Mouse (Mus musculus) CH12.LX (cell line): ENCODE data around the gene Togaram1. TPM values are rescaled to one million over a fixed set of nuclear protein-coding genes. Genes with fewer than 3 reads are reported as not detected.

Experiments
- DNase-seq: peaks from one replicate; pipeline ENCODE4 v3.0.0-alpha.2; 2013; ENCODE audit errors: extremely low read depth
- H3K27ac ChIP-seq: 2 replicates; pipeline ENCODE4 v1.5.1; 2012; ENCODE audit warnings: low read depth, mild to moderate bottlenecking, control low read depth, moderate library complexity; ENCODE audit not compliant: insufficient read depth
- H3K27me3 ChIP-seq: replicated peaks from 2 replicates; pipeline ENCODE3; 2012; ENCODE audit warnings: inconsistent platforms
- H3K36me3 ChIP-seq, 2 experiments: replicated peaks in 1 of 2; 2 replicates each; pipeline versions ENCODE3 to v1.6.1; 2012; ENCODE audit warnings: inconsistent platforms in 1 of 2, low read length in 1 of 2, mild to moderate bottlenecking in 1 of 2, mixed read lengths in 1 of 2, moderate library complexity in 1 of 2; ENCODE audit not compliant: control insufficient read depth in 1 of 2, insufficient read depth in 1 of 2
- H3K4me1 ChIP-seq, 2 experiments: 2 replicates each; pipeline ENCODE4 v1.6.1; 2012; ENCODE audit warnings: inconsistent platforms in 1 of 2, moderate library complexity in 1 of 2; ENCODE audit not compliant: insufficient read depth in 2 of 2, control insufficient read depth in 1 of 2
- H3K4me2 ChIP-seq: 2 replicates; pipeline ENCODE4 v1.6.1; 2012; ENCODE audit warnings: low read depth, mild to moderate bottlenecking, control low read depth; ENCODE audit not compliant: poor library complexity, insufficient read depth, severe bottlenecking
- H3K4me3 ChIP-seq, 3 experiments: fragments of 150-350 bp in 1 of 3; sonication (generic) in 1 of 3; replicated peaks in 1 of 3; 2 replicates each; pipeline versions ENCODE3 to v1.5.1; 2011 to 2012; ENCODE audit warnings: low read depth in 2 of 3, low read length in 2 of 3, mild to moderate bottlenecking in 2 of 3, moderate library complexity in 2 of 3, control low read depth in 1 of 3, improper control_type of control experiment in 1 of 3, inconsistent platforms in 1 of 3, mixed read lengths in 1 of 3; ENCODE audit not compliant: poor library complexity in 1 of 3
- H3K79me2 ChIP-seq: replicated peaks from 2 replicates; pipeline ENCODE4 v1.6.1; 2012; ENCODE audit warnings: mild to moderate bottlenecking, moderate library complexity; ENCODE audit not compliant: control insufficient read depth, poor library complexity, insufficient read depth, severe bottlenecking; ENCODE audit errors: extremely low read depth
- H3K9ac ChIP-seq: 2 replicates; pipeline ENCODE4 v1.6.1; 2012; ENCODE audit warnings: low read depth, mild to moderate bottlenecking, control low read depth, moderate library complexity; ENCODE audit not compliant: insufficient read depth
- H3K9me3 ChIP-seq: replicated peaks from 2 replicates; pipeline ENCODE3; 2012; ENCODE audit warnings: low read length, inconsistent platforms, mixed read lengths
- CHD1 ChIP-seq: IDR thresholded peaks from 2 replicates; pipeline ENCODE4 v1.6.1; 2012; ENCODE audit warnings: low read depth, low read length, improper control_type of control experiment, inconsistent platforms
- CTCF ChIP-seq, 2 experiments: IDR thresholded peaks in 1 of 2; conservative IDR thresholded peaks in 1 of 2; 2 replicates each; pipeline ENCODE4 v1.5.1; 2011 to 2012; ENCODE audit warnings: low read depth in 2 of 2, low read length in 2 of 2, improper control_type of control experiment in 1 of 2, inconsistent platforms in 1 of 2, mild to moderate bottlenecking in 1 of 2, moderate library complexity in 1 of 2
- E2F4 ChIP-seq: IDR thresholded peaks from 2 replicates; pipeline ENCODE4 v1.6.1; 2011; ENCODE audit warnings: low read depth, low read length, improper control_type of control experiment; ENCODE audit not compliant: insufficient replicate concordance
- EP300 ChIP-seq: IDR thresholded peaks from 2 replicates; pipeline ENCODE4 v1.6.1; 2011; ENCODE audit warnings: low read length, improper control_type of control experiment
- GABPA ChIP-seq: IDR thresholded peaks from 2 replicates; pipeline ENCODE4 v1.6.1; 2012; ENCODE audit warnings: low read depth, low read length, improper control_type of control experiment, inconsistent platforms; ENCODE audit not compliant: insufficient replicate concordance
- JUN ChIP-seq: IDR thresholded peaks from 2 replicates; pipeline ENCODE4 v1.6.1; 2011; ENCODE audit warnings: low read depth, mild to moderate bottlenecking, low read length, improper control_type of control experiment, moderate library complexity; ENCODE audit not compliant: insufficient read depth
- JUND ChIP-seq: conservative IDR thresholded peaks from 2 replicates; pipeline ENCODE4 v1.6.1; 2011; ENCODE audit warnings: low read depth, low read length, improper control_type of control experiment
- MAZ ChIP-seq: IDR thresholded peaks from 2 replicates; pipeline ENCODE4 v1.6.1; 2012; ENCODE audit warnings: low read depth, mild to moderate bottlenecking, inconsistent platforms, low read length, improper control_type of control experiment, moderate library complexity
- MYC ChIP-seq: IDR thresholded peaks from 2 replicates; pipeline ENCODE4 v1.6.1; 2011; ENCODE audit warnings: low read depth, mild to moderate bottlenecking, improper control_type of control experiment, low read length
- RAD21 ChIP-seq: IDR thresholded peaks from 2 replicates; pipeline ENCODE4 v1.6.1; 2011; ENCODE audit warnings: low read depth, mild to moderate bottlenecking, low read length, improper control_type of control experiment, moderate library complexity
- SIN3A ChIP-seq: IDR thresholded peaks from 2 replicates; pipeline ENCODE4 v1.6.1; 2012; ENCODE audit warnings: low read length, improper control_type of control experiment, inconsistent platforms
- SMC3 ChIP-seq: IDR thresholded peaks from 2 replicates; pipeline ENCODE4 v1.6.1; 2011; ENCODE audit warnings: low read depth, low read length, improper control_type of control experiment
- TBP ChIP-seq: conservative IDR thresholded peaks from 2 replicates; pipeline ENCODE4 v1.6.1; 2011; ENCODE audit warnings: low read depth, low read length, improper control_type of control experiment
- UBTF ChIP-seq: IDR thresholded peaks from 2 replicates; pipeline ENCODE4 v1.6.1; 2012; ENCODE audit warnings: low read depth, mild to moderate bottlenecking, inconsistent platforms, low read length, improper control_type of control experiment, moderate library complexity
- ZC3H11A ChIP-seq: IDR thresholded peaks from 2 replicates; pipeline ENCODE4 v1.6.1; 2012; ENCODE audit warnings: low read depth, mild to moderate bottlenecking, inconsistent platforms, low read length, improper control_type of control experiment
- ZMIZ1 ChIP-seq: IDR thresholded peaks from 2 replicates; pipeline ENCODE4 v1.6.1; 2012; ENCODE audit warnings: low read depth, mild to moderate bottlenecking, inconsistent platforms, low read length, improper control_type of control experiment
- ZNF384 ChIP-seq: IDR thresholded peaks from 2 replicates; pipeline ENCODE4 v1.6.1; 2012; ENCODE audit warnings: low read depth, low read length, improper control_type of control experiment, inconsistent platforms
- dilution Hi-C: fragments of 300-500 bp; cut with MboI; formaldehyde crosslinking; loops from 2 replicates; pipeline ENCODE4 v1.14.3; 2020; ENCODE audit warnings: low sequenced_read_pairs; ENCODE audit not compliant: extremely low pct_unique_long_range_greater_than_20kb, extremely low pct_ligation_motif_present
- in situ Hi-C: fragments of 300-500 bp; cut with MboI; formaldehyde crosslinking; loops from 3 replicates; pipeline ENCODE4 v1.14.3; 2019; ENCODE audit warnings: low sequenced_read_pairs, low pct_ligation_motif_present, low pct_unique_long_range_greater_than_20kb, mixed read lengths
- polyA plus RNA-seq: library from polyadenylated mRNA; unstranded; fragments of >175 nt; gene quantifications from 2 replicates; pipeline ENCODE4 v1.2.1, GENCODE M21; 2012; ENCODE audit warnings: low read depth; ENCODE audit not compliant: insufficient read length
- total RNA-seq, 2 experiments: library from RNA; depleted of rRNA; stranded (reverse); fragments of 300-350 nt in 1 of 2; fragments of >200 nt in 1 of 2; gene quantifications; 2 replicates each; pipeline ENCODE4 v1.2.3; 2012 to 2014

Togaram1 gene
- total and polyA plus RNA-seq, 3 experiments, result 19.1 to 29.5 (median 24.1) TPM

DNA sequence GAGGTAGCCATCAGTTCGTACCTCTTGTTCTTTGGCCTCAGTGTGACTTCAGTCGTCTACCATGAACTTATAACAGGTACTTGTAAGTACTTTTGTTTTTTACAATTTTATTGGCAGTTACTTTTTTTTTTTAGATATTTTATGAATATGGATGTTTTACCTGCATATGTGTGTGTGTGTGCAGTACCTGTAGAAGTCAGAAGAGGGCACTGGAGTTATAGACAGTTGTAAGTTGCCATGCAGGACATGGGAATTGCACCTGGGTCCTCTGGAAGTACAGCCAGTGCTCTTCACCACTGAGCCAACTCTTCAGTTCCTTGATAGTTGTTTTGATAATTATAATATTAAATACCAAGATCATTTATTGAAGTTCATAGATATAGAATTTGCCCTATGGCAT lies 28.1 kb upstream of the Togaram1 start:
- DNase-seq, result no peak
- in situ Hi-C loops (no loop called here), dilution Hi-C loops (no loop called here)
- Histone ChIP-seq H3K9ac (no peak overlapping the region), H3K4me2 (no peak overlapping the region), H3K27ac (no peak overlapping the region), H3K36me3 (peaks cover 2 to 16% of the 10 kb centered on the region in 2 experiments), H3K79me2 (no peaks in the 10 kb centered on the region), H3K4me3 (no peak overlapping the region), H3K27me3 (no peaks in the 10 kb centered on the region), H3K9me3 (no peaks in the 10 kb centered on the region), H3K4me1 (no peaks in the 10 kb centered on the region)
- TF ChIP-seq SIN3A (no peak), CTCF (conservative IDR thresholded peaks at IDR 0.05 in 1 of 2, IDR thresholded peaks at IDR 0.05 in 1 of 2; ENCODE audit: low read depth in 2 of 2, low read length in 2 of 2) (peak; percentile 35 to 55; a peak in 3 of 4 replicates), ZNF384 (no peak; the same call in 1 of the 2 replicates), TBP (no peak), MYC (no peak), EP300 (no peak), GABPA (no peak), JUND (no peak), RAD21 (peak; percentile 60), ZC3H11A (no peak), ZMIZ1 (no peak), SMC3 (peak; percentile 17; the same call in 1 of the 2 replicates)

DNA sequence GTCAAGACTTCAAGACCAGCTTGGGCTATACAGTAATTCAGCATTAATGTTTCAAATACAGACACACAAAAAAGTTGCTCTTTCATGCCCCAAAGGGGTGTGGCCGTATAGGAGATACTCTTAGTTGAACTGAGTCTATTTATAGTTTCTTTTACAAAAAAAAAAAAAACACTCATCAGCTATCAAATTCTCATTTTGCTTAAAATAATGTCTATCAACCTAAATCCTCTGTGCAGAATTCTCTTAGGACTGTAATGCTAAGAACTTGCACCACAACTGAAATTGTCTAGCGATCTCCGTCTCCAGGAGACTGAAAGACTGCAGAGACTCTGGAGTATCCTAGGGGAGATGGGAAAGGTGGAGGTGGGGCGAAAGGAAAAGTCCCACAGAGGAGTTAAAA lies 1.0 kb upstream of the Togaram1 start:
- peaks cover 0 to 24% of the 10 kb centered on the region in 2 experiments; a peak in 2 of 4 replicates for H3K4me1 ChIP-seq
- TF ChIP-seq ZNF384, result peak; percentile 56; the same call in 1 of the 2 replicates
- TF ChIP-seq JUN, result no peak
- TF ChIP-seq, all 38 proteins: peak for 1
- in situ Hi-C loops (loop anchor here (10.0 to 25.0 kb wide), 2 partner anchors 100 to 198 kb away; partner anchors contain the start of gene Mis18bp1), dilution Hi-C loops (no loop called here)
- no peak for DNase-seq
- peaks cover 0 to 23% of the 10 kb centered on the region in 2 experiments for H3K36me3 ChIP-seq
- peak overlapping the region; percentile 70 to 87 (median 85) for H3K4me3 ChIP-seq
- no peaks in the 10 kb centered on the region for H3K27me3 ChIP-seq
- no peak overlapping the region for H3K27ac ChIP-seq
- peak overlapping the region; percentile 100 for H3K4me2 ChIP-seq
- H3K9me3 ChIP-seq, result no peaks in the 10 kb centered on the region
- H3K79me2 ChIP-seq, result peaks cover 67% of the 10 kb centered on the region
- H3K9ac ChIP-seq, result peak overlapping the region; percentile 54

DNA sequence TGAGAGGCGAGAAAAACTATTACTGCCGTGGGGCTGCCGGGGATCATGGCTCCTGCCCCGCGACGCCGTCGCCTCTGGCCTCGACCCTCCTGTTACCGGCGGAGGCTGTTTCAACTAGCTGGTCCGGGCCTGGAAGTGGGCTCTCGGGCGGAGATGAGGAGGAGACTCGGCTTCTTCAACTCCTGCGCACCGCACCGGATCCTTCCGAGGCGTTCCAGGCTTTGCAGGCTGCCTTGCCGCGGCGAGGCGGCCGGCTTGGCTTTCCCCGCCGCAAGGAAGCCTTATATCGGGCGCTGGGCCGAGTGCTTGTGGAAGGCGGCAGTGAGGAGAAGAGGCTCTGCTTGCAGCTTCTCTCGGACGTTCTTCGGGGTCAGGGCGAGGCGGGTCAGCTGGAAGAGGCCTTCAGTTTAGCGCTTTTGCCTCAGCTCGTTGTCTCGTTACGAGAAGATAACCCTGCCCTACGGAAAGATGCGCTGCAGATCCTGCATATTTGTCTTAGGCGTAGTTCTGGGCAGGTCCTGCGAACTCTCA lies 562 bp downstream of the Togaram1 start:
- Histone ChIP-seq H3K27ac (peak overlapping the region; percentile 26), H3K4me2 (peak overlapping the region; percentile 93), H3K79me2 (peaks cover 69% of the 10 kb centered on the region), H3K27me3 (no peaks in the 10 kb centered on the region), H3K9me3 (no peaks in the 10 kb centered on the region), H3K4me3 (peak overlapping the region; percentile 79 to 92 (median 87)), H3K4me1 (peaks cover 0 to 26% of the 10 kb centered on the region in 2 experiments; a peak in 2 of 4 replicates), H3K36me3 (peaks cover 0 to 13% of the 10 kb centered on the region in 2 experiments), H3K9ac (peak overlapping the region; percentile 80)
- in situ Hi-C loops, result loop anchor here (10.0 to 25.0 kb wide), 2 partner anchors 99 to 196 kb away; partner anchors contain the start of gene Mis18bp1
- TF ChIP-seq UBTF (peak; percentile 93), E2F4 (no peak), MAZ (no peak), CHD1 (peak; percentile 96; the same call in 1 of the 2 replicates)
- peak; percentile 43 for DNase-seq
- dilution Hi-C loops, result no loop called here
